11 mouse cellular contexts compared by ENCODE assay signal in the genomic region with DNA sequence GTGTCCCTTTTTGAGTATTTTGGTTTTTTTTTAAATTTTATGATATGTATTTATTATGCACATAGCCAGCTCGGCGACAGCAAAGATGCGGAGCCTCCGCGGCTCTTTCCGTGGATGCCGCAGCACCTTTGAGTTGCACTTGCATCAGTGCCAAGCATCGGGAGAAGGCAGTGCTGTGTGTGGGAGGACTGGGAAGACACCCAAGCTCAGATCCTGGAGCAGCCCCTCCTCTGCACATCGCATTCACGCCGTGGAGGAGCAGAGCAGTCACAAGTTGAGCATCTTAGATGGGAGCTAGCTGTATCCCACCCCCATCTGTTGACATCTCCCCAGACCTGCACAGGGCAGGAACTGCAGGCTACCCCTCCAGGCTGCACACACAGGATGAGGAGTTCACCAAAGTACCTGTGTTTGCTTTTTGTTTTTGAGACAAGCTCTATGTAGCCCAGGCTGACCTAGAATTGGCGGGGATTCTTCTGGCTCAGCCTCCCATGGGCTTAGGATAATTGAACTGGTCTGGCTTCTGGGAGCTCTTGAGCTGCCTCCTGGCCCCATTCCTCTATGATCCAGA. TPM values are rescaled to one million over a fixed set of nuclear protein-coding genes. Genes with fewer than 3 reads are reported as not detected.
DNase-seq lines count a peak whose midpoint lies in the region; ATAC-seq and TF ChIP-seq lines count a peak whose summit lies in the region.
"Had no signal": no experiment of that assay in that cellular context is flagged by ENCODE, and none has a peak within 500 bp of the region (broad histone marks: within the 10 kb centered on the region; RNA-seq: fewer than 3 reads in every experiment).

No protein-coding gene starts in this region.

- peaks cover 24% of the 10 kb centered on the region for H3K36me3 ChIP-seq in midbrain, postnatal 0 days (ENCODE audit: insufficient read depth, low read length)

- TF ChIP-seq POLR2A in brain, embryonic 14.5 days (IDR thresholded peaks at IDR 0.05; ENCODE audit: borderline replicate concordance, extremely low read depth, insufficient read depth, insufficient read length, poor library complexity, severe bottlenecking), result no peak

- no peaks in the 10 kb centered on the region for H3K4me1 ChIP-seq in midbrain, postnatal 0 days (ENCODE audit: insufficient read depth, low read length)

- no peak overlapping the region for H3K4me3 ChIP-seq in midbrain, postnatal 0 days (ENCODE audit: low read depth, low read length)

- no peak overlapping the region for H3K4me2 ChIP-seq in midbrain, postnatal 0 days (ENCODE audit: low read depth, low read length, poor library complexity, severe bottlenecking)

- DNase-seq in cerebellum, adult 11 months, result peak; percentile 40
- DNase-seq in cerebellum, adult 8-10 months, result no peak
- DNase-seq in brain, embryonic 14.5 days (ENCODE audit: low read depth), result peak; percentile 62
- DNase-seq in frontal cortex, postnatal 14 days (ENCODE audit: low spot score in 2 of 2), result peak; percentile 73 to 81
- peak; percentile 86 for DNase-seq in left cerebral cortex, postnatal 36 days (ENCODE audit: low spot score in 2 of 2)
- DNase-seq in midbrain, postnatal 0 days (ENCODE audit: low spot score), result no peak
- no peak for DNase-seq in gastrocnemius, postnatal 25 days
- DNase-seq in natural killer cell, adult 2 months (ENCODE audit: low spot score in 2 of 2), result no peak
- DNase-seq: kidney, adult 18-20 months; thymus, adult 2 months had no signal

- H3K27ac ChIP-seq in midbrain, postnatal 0 days (ENCODE audit: low read depth, low read length), result no peak overlapping the region

- no peak for ATAC-seq in midbrain, postnatal 0 days (ENCODE audit: low FRiP score)

- TF ChIP-seq CTCF in brain, embryonic 14.5 days (IDR thresholded peaks at IDR 0.05; ENCODE audit: borderline replicate concordance, extremely low read depth, insufficient read depth, insufficient read length), result no peak
- TF ChIP-seq CTCF in midbrain, postnatal 0 days (IDR thresholded peaks at IDR 0.05), result no peak

- intact Hi-C loops in left cerebral cortex, postnatal 36 days (cut with DNase I), result no loop called here

- H3K27me3 ChIP-seq in midbrain, postnatal 0 days (ENCODE audit: insufficient read depth, low read length), result no peaks in the 10 kb centered on the region

- 75% methylated on average over 12 of the region's 12 CpGs for WGBS in midbrain, postnatal 0 days

- H3K9ac ChIP-seq in midbrain, postnatal 0 days (replicated peaks; ENCODE audit: low read length, poor library complexity, severe bottlenecking), result no peak overlapping the region

- no peaks in the 10 kb centered on the region for H3K9me3 ChIP-seq in midbrain, postnatal 0 days (ENCODE audit: low read length)

RNA-seq across cellular contexts. Expression of a gene that starts 15.7 kb away (rescaled TPM):
- polyA plus RNA-seq in brain, embryonic 14.5 days (2012; rRNA removed), result 3.5 and 4.5 TPM in 2 replicates
- total RNA-seq in left cerebral cortex, postnatal 36 days (2021), result 10 to 100 TPM in 1 of 2 experiments, 1 to 10 TPM in 1; 7.7 to 10.9 TPM
- 3.5 and 21.3 TPM in 2 replicates for total RNA-seq in midbrain, postnatal 0 days (2014; rRNA removed)
- polyA plus RNA-seq in midbrain, postnatal 0 days (2015; fragmentation: Nextera tagmentation; extraction: Ambion mirVana), result 5.3 and 6.0 TPM in 2 replicates
- total RNA-seq in gastrocnemius, postnatal 25 days (2021), result 1 to 10 TPM; 2.9 to 3.7 TPM
- total RNA-seq: granulocyte monocyte progenitor cell, adult 5-6 weeks had no signal

RNA-seq across cellular contexts. Expression of a gene that starts 38.0 kb away (rescaled TPM):
- polyA plus RNA-seq in brain, embryonic 14.5 days (2012; rRNA removed), result 13.7 and 16.4 TPM in 2 replicates
- total RNA-seq in left cerebral cortex, postnatal 36 days (2021), result 10 to 100 TPM in 1 of 2 experiments, 1 to 10 TPM in 1; 9.9 to 10.6 TPM
- 12.5 and 12.8 TPM in 2 replicates for total RNA-seq in midbrain, postnatal 0 days (2014; rRNA removed)
- 1.5 and 1.6 TPM in 2 replicates for polyA plus RNA-seq in midbrain, postnatal 0 days (2015; fragmentation: Nextera tagmentation; extraction: Ambion mirVana)
- total RNA-seq in gastrocnemius, postnatal 25 days (2021), result 1 to 10 TPM; 5.1 to 5.8 TPM

RNA-seq across cellular contexts. Expression of a gene that starts 43.4 kb away (rescaled TPM):
- 78.9 and 97.1 TPM in 2 replicates for polyA plus RNA-seq in brain, embryonic 14.5 days (2012; rRNA removed)
- 10 to 100 TPM; 64.9 to 80.2 TPM for total RNA-seq in left cerebral cortex, postnatal 36 days (2021)
- 115 and 152 TPM in 2 replicates for total RNA-seq in midbrain, postnatal 0 days (2014; rRNA removed)
- polyA plus RNA-seq in midbrain, postnatal 0 days (2015; fragmentation: Nextera tagmentation; extraction: Ambion mirVana), result 77.3 and 77.9 TPM in 2 replicates
- total RNA-seq in gastrocnemius, postnatal 25 days (2021), result 10 to 100 TPM; 27.6 to 38.9 TPM

RNA-seq across cellular contexts. Expression of a gene that starts 43.5 kb away (rescaled TPM):
- polyA plus RNA-seq in brain, embryonic 14.5 days (2012; rRNA removed), result 171 and 203 TPM in 2 replicates
- total RNA-seq in left cerebral cortex, postnatal 36 days (2021), result 100 to 1,000 TPM; 460 to 526 TPM
- 314 and 335 TPM in 2 replicates for total RNA-seq in midbrain, postnatal 0 days (2014; rRNA removed)
- 455 and 484 TPM in 2 replicates for polyA plus RNA-seq in midbrain, postnatal 0 days (2015; fragmentation: Nextera tagmentation; extraction: Ambion mirVana)
- total RNA-seq in gastrocnemius, postnatal 25 days (2021), result 100 to 1,000 TPM; 335 to 433 TPM

Comparison
In these comparisons a context has a peak if more than half of its experiments do, and no peak if none do; other contexts are left out.
1. DNase-seq: peak in cerebellum, adult 11 months (single experiment), brain, embryonic 14.5 days (single experiment), frontal cortex, postnatal 14 days (2 of 2) and left cerebral cortex, postnatal 36 days (2 of 2); none in cerebellum, adult 8-10 months (single experiment), midbrain, postnatal 0 days (single experiment), gastrocnemius, postnatal 25 days (single experiment) and natural killer cell, adult 2 months (0 of 2).